Mouse (Mus musculus) T-cell, adult 2 months (primary cell): ENCODE measurements around the gene Ulk4.
A peak's percentile ranks its signal among the peaks of the same experiment; 100 is the strongest.
"Not testable (repeated sequence)": the region's sequence is repeated elsewhere in the genome, so short reads cannot be mapped to it uniquely, and the experiment has no call there.

Source experiments
- DNase-seq: peaks from one replicate; pipeline ENCODE4 v3.0.0; 2022; ENCODE audit warnings: low spot score

The Ulk4 gene

GRCm38 (mm10) chr9:121061820-121062623 is 215.0 kb downstream of the Ulk4 start:
- DNase-seq, result no peak

DNA sequence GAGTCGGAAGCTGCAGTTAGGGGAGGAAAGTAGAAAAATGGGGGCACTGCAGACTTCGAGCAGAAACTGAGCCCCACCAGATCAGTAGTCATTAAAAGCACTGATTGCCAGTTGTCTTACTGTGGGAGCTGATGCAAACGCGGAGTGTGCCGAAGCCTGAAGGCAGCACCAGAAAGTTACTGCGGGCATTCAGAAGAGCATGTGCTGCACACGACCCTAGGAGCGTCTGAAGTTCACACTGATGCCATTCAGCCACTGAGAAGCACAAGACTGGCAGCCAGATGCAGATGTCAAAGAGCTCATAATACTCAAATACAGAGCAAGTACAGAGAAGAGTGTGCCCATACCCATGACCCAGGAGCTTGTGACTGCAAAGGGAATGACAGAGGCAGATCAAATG is 216.7 kb downstream of the Ulk4 start:
- DNase-seq, result no peak

- peak; percentile 12 for DNase-seq
These were observed 217.7 kb downstream of the Ulk4 start for GRCm38 (mm10) chr9:121059286-121059685.

GRCm38 (mm10) chr9:121058538-121058937 is 218.5 kb downstream of the Ulk4 start:
- no peak for DNase-seq

- no peak for DNase-seq
These were observed 218.9 kb downstream of the Ulk4 start for GRCm38 (mm10) chr9:121058116-121058515.

GRCm38 (mm10) chr9:121057401-121057800 is 219.6 kb downstream of the Ulk4 start:
- DNase-seq, result peak; percentile 5

DNA sequence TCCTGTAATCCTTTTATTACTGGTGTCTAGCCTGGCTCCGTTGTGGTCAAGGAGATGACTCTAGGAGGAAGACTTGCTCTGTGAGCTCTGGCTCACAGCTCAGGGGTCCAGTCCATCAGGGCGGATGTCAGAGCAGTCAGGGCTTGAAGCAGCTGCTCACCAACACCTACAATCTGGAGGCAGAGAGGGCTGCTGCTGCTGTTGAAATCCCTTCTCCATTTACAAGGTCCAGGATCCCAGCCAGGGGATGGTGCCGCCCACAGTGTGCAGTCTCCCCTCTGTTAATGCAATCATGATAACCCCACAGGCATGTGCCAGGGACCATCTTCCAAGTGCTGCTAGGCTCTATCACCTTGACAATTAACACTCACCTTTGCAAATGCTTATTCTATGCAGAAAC is 220.5 kb downstream of the Ulk4 start:
- no peak for DNase-seq

- no peak for DNase-seq
These were observed 221.0 kb downstream of the Ulk4 start for GRCm38 (mm10) chr9:121056036-121056435.

- DNase-seq, result not testable (repeated sequence)
These were observed 231.3 kb downstream of the Ulk4 start for GRCm38 (mm10) chr9:121045657-121046056.

DNA sequence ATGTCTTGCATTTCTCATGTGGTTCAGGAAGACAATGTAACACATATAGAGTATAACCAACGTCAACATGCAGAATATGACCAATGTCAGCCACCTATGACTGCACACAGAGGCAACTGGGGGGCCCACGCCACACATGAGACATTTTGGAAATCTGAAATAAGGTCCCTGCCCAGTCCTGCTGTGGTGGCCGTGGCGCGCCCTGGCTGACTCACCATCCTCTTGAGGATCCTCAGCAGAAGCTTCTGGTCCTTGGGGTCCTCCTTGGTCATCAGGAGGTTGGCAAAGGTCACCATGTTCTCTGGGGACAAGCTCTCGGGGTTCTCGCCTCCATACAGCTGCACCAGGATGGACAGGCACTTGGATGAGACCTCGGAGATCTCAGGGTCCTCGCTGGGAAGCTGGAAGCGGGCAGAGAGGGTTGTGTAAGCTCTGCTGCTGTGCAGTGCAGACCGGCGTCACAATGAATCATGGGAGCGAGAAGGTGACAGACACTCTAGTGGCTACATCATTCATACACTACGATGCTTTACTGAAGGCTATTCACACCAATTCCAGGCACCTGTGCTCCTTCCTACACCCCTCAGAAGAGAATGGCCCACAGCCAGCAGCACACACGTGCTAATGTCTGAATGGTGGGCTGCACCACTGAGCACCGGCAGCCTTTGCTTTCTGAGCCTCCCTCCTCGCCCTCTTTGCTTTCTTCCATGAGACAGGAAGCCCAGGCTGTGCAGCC is 232.4 kb downstream of the Ulk4 start:
- no peak for DNase-seq

- DNase-seq, result no peak
These were observed 234.0 kb downstream of the Ulk4 start for GRCm38 (mm10) chr9:121043021-121043420.

DNA sequence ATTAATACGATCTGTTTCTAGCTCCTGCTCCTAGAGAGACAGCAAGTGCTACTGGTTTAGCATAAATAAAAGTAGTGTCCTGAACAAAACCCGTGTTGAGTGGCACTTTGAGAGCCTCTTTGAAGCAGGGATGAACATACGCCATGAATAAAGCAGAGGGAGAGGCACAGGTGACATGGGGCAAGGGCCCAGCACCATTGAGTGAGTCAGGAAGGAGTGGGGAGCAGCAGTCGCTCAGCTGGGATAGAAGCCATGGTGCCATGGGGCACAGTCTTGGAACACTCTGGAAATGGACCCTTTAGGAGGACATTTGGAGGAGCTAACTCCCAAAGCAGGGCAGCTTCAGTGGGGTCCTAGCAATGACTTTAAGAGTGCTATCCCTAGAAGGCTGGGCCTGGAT is 238.6 kb downstream of the Ulk4 start:
- no peak for DNase-seq

- DNase-seq, result no peak
These were observed 239.0 kb downstream of the Ulk4 start for GRCm38 (mm10) chr9:121037975-121038374.

DNA sequence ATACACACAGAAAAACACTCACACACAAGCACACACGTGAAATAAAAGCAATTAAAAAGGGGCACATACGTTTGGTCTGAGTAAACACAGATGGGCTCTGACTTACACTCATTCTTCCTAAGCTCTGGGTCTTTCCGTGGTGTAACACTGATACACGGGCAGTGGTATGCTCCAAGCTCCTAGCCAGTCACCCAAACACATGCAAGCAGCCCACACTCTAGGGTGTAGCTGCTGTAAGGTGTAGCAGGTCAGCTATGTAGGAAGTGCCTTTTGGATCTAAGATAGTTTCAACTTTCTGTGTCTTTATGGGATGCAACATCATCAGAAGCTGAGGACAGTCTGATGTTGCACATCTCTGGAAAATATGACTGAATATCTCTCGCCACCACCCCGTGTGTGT is 241.7 kb downstream of the Ulk4 start:
- DNase-seq, result no peak

GRCm38 (mm10) chr9:121033596-121033995 is 243.4 kb downstream of the Ulk4 start:
- DNase-seq, result no peak

DNA sequence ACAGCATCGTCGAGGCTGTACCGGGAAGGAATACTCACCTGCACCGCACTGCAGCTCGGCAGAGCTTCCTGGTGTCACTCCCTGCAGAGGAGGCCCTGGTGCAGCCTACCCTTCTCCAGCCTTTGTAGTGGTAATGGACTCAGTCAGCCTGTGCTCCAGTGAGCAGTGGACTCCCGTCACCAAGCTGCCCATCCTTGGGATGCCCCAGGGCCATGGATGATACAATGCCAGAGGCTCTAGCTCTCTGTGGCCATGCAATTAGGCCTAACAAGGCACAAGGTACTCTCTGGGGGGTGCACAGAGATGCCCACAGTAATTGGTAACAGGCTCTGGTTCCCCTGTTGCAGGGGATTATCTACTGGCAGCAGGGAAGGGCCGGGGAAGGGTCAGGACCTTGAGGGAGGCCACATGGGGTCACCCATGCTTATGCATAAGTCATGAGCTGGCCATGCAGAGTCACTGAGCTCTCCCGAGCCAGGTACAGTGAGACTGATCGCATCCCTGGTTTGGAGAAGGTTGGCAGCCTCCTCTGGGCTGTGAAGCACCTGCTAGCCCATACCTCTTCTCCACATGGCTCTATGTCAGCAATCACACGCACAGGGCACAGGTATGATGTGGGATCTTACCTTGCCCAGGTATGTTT is 244.6 kb downstream of the Ulk4 start:
- DNase-seq, result no peak

DNA sequence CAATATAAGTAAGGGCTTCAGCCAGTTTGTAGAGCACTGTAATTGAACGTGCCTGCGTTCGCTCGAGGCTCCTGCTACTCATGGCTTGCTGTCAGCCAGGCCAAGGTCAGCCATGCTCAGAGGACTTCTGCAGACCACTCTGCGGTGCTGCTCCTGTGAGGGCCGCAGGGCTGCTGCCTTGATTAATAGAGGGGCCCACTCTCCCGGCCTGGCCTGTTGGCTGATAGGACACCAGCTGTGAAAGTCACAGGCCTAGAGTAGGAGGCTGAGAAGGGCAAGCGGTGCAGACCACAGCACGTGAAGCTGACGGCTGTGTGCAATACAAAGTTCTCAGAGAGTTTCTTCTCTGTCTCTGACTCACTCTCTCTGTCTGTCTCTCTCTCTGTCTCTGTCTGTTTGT is 246.0 kb downstream of the Ulk4 start:
- no peak for DNase-seq

DNA sequence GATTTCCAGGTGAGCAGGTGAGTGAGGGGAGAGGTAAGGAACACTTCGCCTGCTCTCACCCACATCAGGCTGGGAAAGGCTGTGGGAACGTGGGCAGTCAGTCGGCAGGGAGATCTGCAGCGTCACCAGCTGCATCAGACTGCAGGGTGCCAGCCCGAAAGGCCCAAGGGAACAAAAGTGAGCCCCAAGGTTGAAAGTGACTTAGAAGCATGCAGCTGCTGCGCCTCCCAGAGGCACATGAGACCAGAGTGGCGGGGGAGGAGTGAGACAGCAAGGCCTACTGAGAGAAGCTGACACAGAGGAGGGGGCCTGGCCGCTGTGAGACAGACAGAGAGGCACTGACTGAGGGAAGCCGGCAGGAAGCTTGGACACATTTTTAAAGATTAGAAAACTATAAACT is 247.2 kb downstream of the Ulk4 start:
- no peak for DNase-seq

- peak; percentile 23 for DNase-seq
These were observed 253.3 kb downstream of the Ulk4 start for GRCm38 (mm10) chr9:121023526-121024264.

- DNase-seq, result no peak
These were observed 256.6 kb downstream of the Ulk4 start for GRCm38 (mm10) chr9:121020360-121020759.

GRCm38 (mm10) chr9:121019932-121020331 is 257.1 kb downstream of the Ulk4 start:
- DNase-seq, result no peak
